Mouse (Mus musculus): ENCODE results near the gene Ier5.

- no peak for TF ChIP-seq ZNF384 (IDR thresholded peaks at IDR 0.05; ENCODE audit: low read depth, low read length)
- TF ChIP-seq CHD2 (IDR thresholded peaks at IDR 0.05; ENCODE audit: low read depth, low read length), result no peak
- no peak for TF ChIP-seq ZC3H11A (IDR thresholded peaks at IDR 0.05; ENCODE audit: borderline replicate concordance, low read depth, low read length)
- TF ChIP-seq MAFK (IDR thresholded peaks at IDR 0.05; ENCODE audit: insufficient read depth, low read depth, low read length), result no peak
- no peak for TF ChIP-seq HCFC1 (IDR thresholded peaks at IDR 0.05; ENCODE audit: borderline replicate concordance, insufficient read depth, low read length)
Observed at GRCm38 (mm10) chr1:155064111-155064510, 35.3 kb downstream of the Ier5 start.
